Mouse (Mus musculus) C2C12 (cell line): Measurements from ENCODE around the gene Snrnp48.

Experiments used
- CEBPB ChIP-seq: IDR thresholded peaks from one replicate; pipeline ENCODE4 v1.6.1; 2011; ENCODE audit warnings: low read depth, mild to moderate bottlenecking, control low read depth, moderate library complexity
- CTCF ChIP-seq: IDR thresholded peaks from one replicate; pipeline ENCODE4 v1.5.1; 2011; ENCODE audit not compliant: control insufficient read depth, insufficient read depth, insufficient read length
- FOSL1 ChIP-seq: IDR thresholded peaks from one replicate; pipeline ENCODE4 v1.8.0; 2011; ENCODE audit warnings: mild to moderate bottlenecking, low read length; ENCODE audit not compliant: poor library complexity, insufficient read depth, severe bottlenecking
- MAX ChIP-seq: IDR thresholded peaks from one replicate; pipeline ENCODE4 v1.6.1; 2011; ENCODE audit warnings: mild to moderate bottlenecking, control low read depth
- MYOD1 ChIP-seq: IDR thresholded peaks from one replicate; pipeline ENCODE4 v1.6.1; 2011; ENCODE audit warnings: low read depth; ENCODE audit not compliant: control insufficient read depth, insufficient read length
- MYOG ChIP-seq: IDR thresholded peaks from one replicate; pipeline ENCODE4 v1.6.1; 2011; ENCODE audit not compliant: control insufficient read depth, insufficient read length; ENCODE audit errors: extremely low read depth
- USF1 ChIP-seq: IDR thresholded peaks from one replicate; pipeline ENCODE4 v1.6.1; 2011; ENCODE audit warnings: low read depth, mild to moderate bottlenecking, control low read depth, moderate library complexity

DNA sequence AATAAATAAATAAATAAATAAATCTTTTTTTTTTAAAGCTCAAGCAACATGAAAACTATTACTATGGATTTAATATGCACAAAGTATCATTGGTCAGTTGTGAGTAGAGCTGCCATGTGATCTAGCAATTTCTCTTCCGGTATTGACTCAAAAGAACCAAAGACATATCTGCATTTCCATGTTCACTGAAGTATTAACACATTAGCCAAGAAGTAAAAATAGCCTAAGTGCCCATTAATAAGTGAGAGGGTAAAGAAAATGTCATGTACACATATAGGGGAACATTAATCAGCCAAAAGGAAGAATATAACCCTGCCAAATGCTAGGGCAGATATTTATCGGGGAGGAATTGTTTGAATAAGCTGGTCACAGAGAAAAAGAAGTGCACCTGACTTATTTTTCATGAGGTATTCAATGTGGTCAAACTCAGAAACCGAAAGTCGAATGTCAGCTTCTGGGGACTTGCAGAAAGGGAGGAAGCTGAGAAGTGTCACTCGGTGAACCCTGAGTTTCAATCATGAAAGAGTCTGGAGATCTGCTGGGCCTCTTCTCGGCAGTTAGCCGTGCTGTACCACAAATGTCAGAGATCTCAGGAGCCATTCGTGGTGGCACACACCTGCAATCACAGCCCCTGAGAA is 64.4 kb downstream of the Snrnp48 start:
- no peak for TF ChIP-seq USF1
- no peak for TF ChIP-seq CTCF
- no peak for TF ChIP-seq MYOD1
- TF ChIP-seq CEBPB: no peak
- TF ChIP-seq MAX: no peak
- TF ChIP-seq MYOG: no peak
- no peak for TF ChIP-seq FOSL1
